Mouse (Mus musculus): ENCODE results near the gene Dhx33.

- TF ChIP-seq POLR2A (IDR thresholded peaks at IDR 0.05; ENCODE audit: insufficient read depth, low read depth, low read length) (no peak), CTCF (IDR thresholded peaks at IDR 0.05) (no peak), EP300 (IDR thresholded peaks at IDR 0.05; ENCODE audit: insufficient read depth, low read depth, low read length) (no peak)
Measured at GRCm38 (mm10) chr11:71001167-71001566, 3.1 kb downstream of the Dhx33 start.

Measured in heart, adult 2 months (tissue).